ENCODE assay signal across 10 mouse cellular contexts in genomic region chr11:43773725-43774124, GRCm38 (mm10). TPM values are rescaled to one million over a fixed set of nuclear protein-coding genes. Genes with fewer than 3 reads are reported as not detected.
A peak's percentile ranks its signal among the peaks of the same experiment; 100 is the strongest.
DNase-seq lines count a peak whose midpoint lies in the region; ATAC-seq lines count a peak whose summit lies in the region.
"Had no signal": no experiment of that assay in that cellular context is flagged by ENCODE, and none has a peak within 500 bp of the region (broad histone marks: within the 10 kb centered on the region; RNA-seq: fewer than 3 reads in every experiment).

No protein-coding gene starts in this region.

- no peaks in the 10 kb centered on the region for H3K36me3 ChIP-seq in limb, embryonic 15.5 days
- H3K36me3 ChIP-seq in forebrain, embryonic 12.5 days (replicated peaks), result no peaks in the 10 kb centered on the region
- H3K36me3 ChIP-seq: embryonic facial prominence, embryonic 13.5 days; midbrain, embryonic 10.5 days had no signal

- no peak overlapping the region for H3K9ac ChIP-seq in limb, embryonic 15.5 days
- no peak overlapping the region for H3K9ac ChIP-seq in forebrain, embryonic 12.5 days
- H3K9ac ChIP-seq: embryonic facial prominence, embryonic 13.5 days had no signal

- WGBS in limb, embryonic 15.5 days, result 26% methylated on average over 5 of the region's 5 CpGs
- 65% methylated on average over 5 of the region's 5 CpGs for WGBS in forebrain, embryonic 12.5 days

- no peaks in the 10 kb centered on the region for H3K9me3 ChIP-seq in limb, embryonic 15.5 days
- no peaks in the 10 kb centered on the region for H3K9me3 ChIP-seq in forebrain, embryonic 12.5 days
- H3K9me3 ChIP-seq: embryonic facial prominence, embryonic 13.5 days; midbrain, embryonic 10.5 days had no signal

- H3K4me3 ChIP-seq in limb, embryonic 15.5 days, result no peak overlapping the region
- H3K4me3 ChIP-seq in forebrain, embryonic 12.5 days (replicated peaks), result no peak overlapping the region
- H3K4me3 ChIP-seq: embryonic facial prominence, embryonic 13.5 days; midbrain, embryonic 10.5 days had no signal

- peaks cover 6% of the 10 kb centered on the region for H3K4me1 ChIP-seq in limb, embryonic 15.5 days
- H3K4me1 ChIP-seq in forebrain, embryonic 12.5 days, result peaks cover 8% of the 10 kb centered on the region; the same call in 1 of the 2 replicates

- H3K27me3 ChIP-seq in limb, embryonic 15.5 days, result peaks cover 24% of the 10 kb centered on the region
- H3K27me3 ChIP-seq in forebrain, embryonic 12.5 days, result peaks cover 33% of the 10 kb centered on the region

- peak; percentile 11 for DNase-seq in adrenal gland, postnatal 14 days
- DNase-seq in adrenal gland, postnatal 4 days (ENCODE audit: low spot score in 2 of 2), result no peak
- DNase-seq in 3134 (ENCODE audit: extremely low read depth, insufficient read length, low spot score), result peak; percentile 39
- DNase-seq in kidney, adult 18-20 months, result peak; percentile 21
- DNase-seq in ovary, adult 18-20 months (ENCODE audit: low spot score), result no peak

- no peak overlapping the region for H3K27ac ChIP-seq in limb, embryonic 15.5 days
- no peak overlapping the region for H3K27ac ChIP-seq in forebrain, embryonic 12.5 days
- H3K27ac ChIP-seq: embryonic facial prominence, embryonic 13.5 days; midbrain, embryonic 10.5 days had no signal

- ATAC-seq in limb, embryonic 15.5 days (ENCODE audit: insufficient number of reproducible peaks, low FRiP score, low TSS enrichment, low read depth), result 0 out of 2 replicates have a peak, but pooled peaks have one; percentile 40
- no peak for ATAC-seq in megakaryocyte, adult 5-6 weeks (ENCODE audit: poor library complexity, severe bottlenecking)
- ATAC-seq in forebrain, embryonic 12.5 days (ENCODE audit: low FRiP score), result no peak

- H3K4me2 ChIP-seq in limb, embryonic 15.5 days, result no peak overlapping the region
- H3K4me2 ChIP-seq in forebrain, embryonic 12.5 days, result no peak overlapping the region
- H3K4me2 ChIP-seq: embryonic facial prominence, embryonic 13.5 days had no signal

RNA-seq across cellular contexts. Expression of gene Ttc1, which starts 25.9 kb away (rescaled TPM):
- total RNA-seq in adrenal gland, postnatal 14 days (2021), result 51.2 and 55.8 TPM in 2 replicates
- total RNA-seq in adrenal gland, postnatal 4 days (2021), result 10 to 100 TPM; 50.8 to 55.9 TPM
- polyA plus RNA-seq in limb, embryonic 15.5 days (2015; fragmentation: Nextera tagmentation; extraction: Ambion mirVana), result 65.8 and 68.1 TPM in 2 replicates
- 32.1 and 37.8 TPM in 2 replicates for total RNA-seq in megakaryocyte, adult 5-6 weeks (2015)
- total RNA-seq in megakaryocyte, adult 5-6 weeks (2017), result 56.4 and 65.2 TPM in 2 replicates
- polyA plus RNA-seq in forebrain, embryonic 12.5 days (2016; fragmentation: Nextera tagmentation; extraction: Ambion mirVana), result 77.5 and 83.9 TPM in 2 replicates

Comparison
In these comparisons a context has a peak if more than half of its experiments do, and no peak if none do; other contexts are left out.
1. DNase-seq: peak in adrenal gland, postnatal 14 days (single experiment), 3134 (single experiment) and kidney, adult 18-20 months (single experiment); none in adrenal gland, postnatal 4 days (0 of 2) and ovary, adult 18-20 months (single experiment).